Mouse (Mus musculus): ENCODE data around the gene Efcab11.
A peak's percentile ranks its signal among the peaks of the same experiment; 100 is the strongest.

Efcab11 gene

DNA sequence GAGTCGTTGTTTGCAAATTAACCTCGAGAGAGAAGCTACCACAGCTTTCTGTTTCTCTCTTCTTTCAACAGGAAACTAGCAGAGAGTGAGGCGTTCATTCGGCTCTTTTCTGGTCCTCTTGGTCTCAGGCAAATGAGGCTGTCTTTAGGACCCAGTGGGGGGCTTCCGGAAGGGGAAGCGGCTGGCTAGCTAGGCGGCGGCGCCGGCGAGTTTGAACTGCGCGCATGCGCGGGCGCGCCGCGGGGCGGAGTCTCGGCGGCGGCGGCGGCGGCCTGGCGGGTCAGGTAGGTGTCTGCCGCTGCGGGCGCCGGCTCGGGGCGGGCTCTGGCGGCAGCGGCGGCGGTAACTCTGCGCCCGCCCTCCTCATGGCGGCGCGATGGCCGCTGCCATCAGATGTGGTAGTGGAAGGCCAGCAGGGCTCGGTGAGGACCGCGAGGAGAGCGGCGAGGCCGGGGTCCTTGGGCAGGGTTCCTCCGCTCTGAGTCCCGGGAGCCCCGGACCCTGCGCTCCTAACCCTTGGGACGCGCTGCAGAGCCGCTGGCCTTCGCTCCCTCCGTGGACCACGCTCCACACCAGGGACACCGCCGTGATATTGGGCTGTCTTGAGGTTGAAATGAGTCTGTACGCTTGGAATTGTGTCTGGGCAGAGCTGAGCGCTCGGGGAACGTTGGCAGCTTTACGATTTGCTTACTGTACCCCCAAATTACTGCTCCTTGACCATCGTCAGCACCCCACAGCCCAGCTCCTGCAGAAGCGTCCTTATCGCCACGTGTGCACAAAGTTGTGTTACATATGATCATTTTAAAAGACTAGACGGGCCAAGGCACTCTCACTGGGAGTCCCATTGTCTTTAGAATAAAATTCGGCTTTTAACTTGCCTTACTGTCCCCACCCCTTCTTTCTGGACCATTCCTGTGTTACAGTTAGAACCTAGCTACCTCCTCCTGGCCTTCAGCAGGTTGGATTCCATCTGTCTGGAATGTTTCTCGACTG lies at the start of gene Efcab11, which contains the start of gene Tdp1:
Efcab11 (minus strand) TSS at position 171 of the 993 bp plus-strand sequence.
Tdp1 (plus strand) TSS at position 249 of the 993 bp plus-strand sequence.
- peak; percentile 91 for DNase-seq

DNA sequence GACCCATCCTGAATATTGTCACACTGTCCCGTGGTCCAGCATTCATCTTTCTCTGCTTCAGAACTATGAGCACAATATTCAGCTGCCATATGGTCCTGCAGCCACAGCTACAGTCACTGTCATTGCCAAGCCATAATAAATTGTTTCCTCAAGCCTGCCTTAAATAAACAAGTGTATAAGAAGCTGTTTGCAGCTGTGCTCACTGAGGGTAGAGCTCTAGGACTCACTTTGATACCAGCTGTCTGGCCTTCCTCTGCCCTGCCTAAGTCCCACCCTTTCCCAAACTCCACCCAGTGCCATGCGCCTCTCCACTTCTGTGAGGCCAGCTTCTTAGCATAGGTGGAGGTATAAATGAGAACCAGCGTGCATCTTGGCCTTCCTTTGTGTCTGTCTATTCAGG lies 49.4 kb upstream of the Efcab11 start:
- no peak for DNase-seq

DNA sequence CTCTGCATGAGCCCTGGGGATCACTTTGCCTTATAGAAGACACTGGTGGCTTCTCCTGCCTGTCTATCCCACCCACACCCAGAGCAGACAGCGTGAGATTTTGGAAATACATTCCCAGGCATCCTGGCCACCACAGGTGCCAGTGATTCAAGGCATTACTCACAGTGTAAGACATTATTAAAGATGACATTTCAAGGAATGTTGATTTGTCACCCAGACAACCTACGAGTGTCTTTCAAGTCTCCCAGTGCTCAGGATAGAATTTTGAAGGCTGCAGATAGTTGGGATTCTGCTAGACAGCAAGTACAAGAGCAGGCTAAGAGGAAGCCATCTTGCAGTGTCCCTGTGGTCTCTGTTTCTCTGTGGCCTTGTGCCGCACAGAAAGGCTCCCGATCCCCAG lies 48.0 kb upstream of the Efcab11 start:
- DNase-seq: no peak

DNA sequence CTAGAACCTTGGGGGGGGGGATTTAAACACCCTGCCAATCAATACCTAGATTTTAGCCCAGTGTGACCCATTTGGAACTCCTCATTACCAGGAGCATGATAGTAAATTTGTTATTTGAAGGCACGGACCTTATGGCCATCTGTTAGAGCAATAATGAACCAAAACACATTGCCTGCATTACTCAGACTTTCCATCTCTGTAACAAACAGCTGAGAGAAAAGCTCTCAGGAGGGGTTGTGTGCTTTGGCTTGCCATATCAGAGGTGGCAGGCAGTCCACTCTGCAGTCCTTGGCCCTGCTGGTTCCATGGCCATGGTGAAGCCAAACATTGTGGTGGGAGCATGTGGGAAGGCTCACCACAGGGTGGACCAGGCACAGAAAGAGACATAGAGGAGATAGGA lies 44.9 kb upstream of the Efcab11 start:
- DNase-seq: no peak

DNA sequence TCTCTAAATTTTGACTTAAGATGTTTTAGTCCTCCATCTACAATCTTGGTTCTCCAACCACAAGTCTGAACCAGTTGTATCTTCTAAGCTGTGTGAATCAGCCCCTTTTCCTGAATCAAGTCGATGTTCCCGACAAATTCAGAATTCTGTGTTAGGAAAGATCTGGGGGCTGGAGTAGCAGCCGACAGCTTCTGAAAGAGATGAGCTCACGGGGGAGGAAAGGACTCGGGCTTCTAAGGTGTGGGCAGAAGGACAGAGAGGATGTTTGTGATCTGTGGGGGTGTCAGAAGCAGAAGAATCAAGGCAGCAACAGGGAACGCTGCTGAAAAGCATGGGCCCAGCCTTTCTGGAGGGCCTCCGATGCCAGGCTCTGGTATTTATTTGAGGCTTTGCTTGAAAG lies 44.1 kb upstream of the Efcab11 start:
- peak; percentile 44 for DNase-seq

DNA sequence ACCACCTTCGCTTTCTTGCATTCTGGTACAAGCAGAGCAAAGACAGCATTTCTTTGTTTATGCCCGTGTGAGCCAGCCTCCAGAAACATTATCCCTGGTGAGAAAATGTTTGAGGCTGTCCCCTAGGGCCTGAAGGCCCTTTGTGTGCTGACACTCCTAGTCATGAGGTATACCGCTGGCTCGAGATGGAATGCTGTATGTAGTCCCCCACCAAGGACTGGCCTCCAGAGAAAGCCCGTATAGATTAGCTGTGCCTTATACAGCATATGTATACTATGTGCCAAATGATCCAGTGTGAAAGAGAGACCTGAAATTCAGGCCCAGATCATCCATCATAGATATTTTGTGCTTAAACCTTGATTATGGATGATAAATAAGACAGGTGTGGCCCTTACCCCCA lies 39.5 kb upstream of the Efcab11 start:
- no peak for DNase-seq

DNA sequence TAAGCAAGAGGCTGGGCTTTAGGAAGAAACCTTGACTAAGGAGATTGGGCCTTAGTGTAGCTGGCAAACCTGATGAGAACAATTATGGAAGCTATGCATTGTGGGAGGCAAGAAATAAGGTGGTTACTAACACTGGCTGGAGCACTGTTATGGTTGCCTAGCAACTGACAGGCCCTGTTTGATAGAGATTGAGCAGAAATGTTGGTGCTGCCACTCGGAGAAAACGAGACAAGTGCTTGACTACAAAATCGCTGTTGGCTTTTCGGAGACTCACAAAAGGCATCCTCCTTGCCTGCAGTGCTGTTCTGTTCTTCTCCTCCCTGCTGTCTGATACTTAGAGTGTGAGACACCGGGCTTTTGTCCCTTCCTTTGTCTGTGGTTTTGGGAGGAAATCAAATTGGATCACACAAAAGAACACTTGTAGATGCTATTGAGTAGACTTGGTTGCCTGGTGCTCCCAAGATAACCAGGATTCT lies 38.9 kb upstream of the Efcab11 start:
- DNase-seq: no peak

DNA sequence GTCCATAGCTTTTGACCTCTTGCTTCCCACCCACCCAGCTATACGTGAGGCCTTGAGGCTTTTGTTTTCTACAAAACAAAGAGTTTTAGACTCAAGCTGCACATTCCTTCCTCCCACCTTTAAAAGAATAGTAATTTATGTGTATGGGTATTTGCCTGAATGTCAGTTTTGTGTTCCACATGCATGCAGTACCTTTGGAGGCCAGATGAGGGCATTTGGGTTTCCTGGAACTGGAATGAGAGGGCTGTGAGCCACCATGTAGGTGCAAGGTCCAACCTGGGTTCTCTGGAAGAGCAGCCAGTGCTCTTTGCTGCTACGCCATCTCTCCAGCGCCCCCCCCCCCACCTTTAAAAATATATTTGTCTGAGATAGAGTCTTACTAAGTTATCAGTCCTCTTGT lies 36.8 kb upstream of the Efcab11 start:
- no peak for DNase-seq

DNA sequence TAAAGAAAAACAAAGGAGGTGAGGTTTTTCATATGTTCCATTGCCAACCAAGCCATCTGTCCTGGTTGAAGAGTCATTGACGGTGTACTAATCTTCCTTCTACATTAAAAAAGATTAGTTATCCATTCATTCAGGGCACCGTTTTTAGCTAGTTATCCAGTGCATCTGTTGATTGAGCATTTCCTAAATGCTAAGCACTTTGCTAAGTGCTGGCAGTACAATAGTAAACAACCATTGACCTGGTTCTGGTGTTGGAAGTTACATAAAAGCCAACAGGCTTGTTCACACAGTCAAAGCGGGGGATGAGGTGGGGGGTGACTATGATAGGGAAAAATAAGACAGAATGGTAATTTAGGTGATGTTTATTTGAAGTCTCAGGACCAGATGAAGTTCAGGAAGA lies 35.4 kb upstream of the Efcab11 start:
- DNase-seq: no peak

DNA sequence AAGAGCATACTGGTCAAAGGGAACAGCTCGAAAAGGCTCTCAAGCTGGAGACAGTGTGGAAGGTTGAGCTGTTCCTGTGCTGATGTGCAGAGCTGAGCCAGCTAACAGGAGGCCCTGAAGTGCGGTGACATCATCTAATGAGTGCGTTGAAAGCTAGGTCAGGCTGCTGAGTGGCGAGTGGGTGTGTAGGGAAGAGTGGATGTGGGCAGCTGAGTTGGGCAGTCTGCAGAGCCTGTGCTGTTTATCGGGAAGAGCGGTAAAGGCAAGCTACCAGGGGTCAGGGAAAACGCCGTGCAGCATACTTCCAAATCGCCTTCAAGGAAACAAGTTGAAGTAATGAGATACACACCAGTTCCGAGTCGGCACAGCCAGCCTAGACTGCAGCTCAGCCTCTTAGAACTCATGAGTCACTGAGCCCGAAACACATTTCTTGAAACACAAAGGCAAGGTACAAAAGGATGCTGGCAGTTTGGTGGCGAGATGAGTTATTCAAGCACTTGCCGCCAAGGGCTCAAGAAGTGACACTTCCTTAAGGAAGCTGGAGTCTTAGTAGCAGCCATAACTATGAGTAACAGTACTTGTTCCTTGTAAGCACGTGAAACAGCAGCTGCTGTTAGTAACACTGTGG lies 33.7 kb upstream of the Efcab11 start:
- DNase-seq: peak; percentile 46

DNA sequence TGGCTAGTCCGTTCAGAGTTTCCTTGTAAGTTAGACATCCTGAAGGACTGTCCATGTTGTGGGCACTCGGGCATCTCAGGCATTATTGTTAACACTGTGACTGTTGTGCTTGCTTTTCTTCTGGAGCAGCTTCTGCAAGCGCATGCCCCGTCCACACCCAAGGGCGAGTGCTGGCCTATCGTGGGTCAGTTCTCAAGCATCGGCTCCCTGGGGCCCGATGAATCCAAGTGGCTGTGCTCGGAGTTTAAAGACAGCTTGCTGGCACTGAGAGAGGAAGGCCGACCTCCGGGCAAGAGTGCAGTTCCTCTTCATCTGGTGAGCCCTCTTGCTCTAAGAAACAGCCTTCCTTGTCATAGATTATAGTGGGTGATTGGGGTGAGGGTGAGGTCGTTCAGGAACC lies 27.2 kb upstream of the Efcab11 start:
- no peak for DNase-seq

DNA sequence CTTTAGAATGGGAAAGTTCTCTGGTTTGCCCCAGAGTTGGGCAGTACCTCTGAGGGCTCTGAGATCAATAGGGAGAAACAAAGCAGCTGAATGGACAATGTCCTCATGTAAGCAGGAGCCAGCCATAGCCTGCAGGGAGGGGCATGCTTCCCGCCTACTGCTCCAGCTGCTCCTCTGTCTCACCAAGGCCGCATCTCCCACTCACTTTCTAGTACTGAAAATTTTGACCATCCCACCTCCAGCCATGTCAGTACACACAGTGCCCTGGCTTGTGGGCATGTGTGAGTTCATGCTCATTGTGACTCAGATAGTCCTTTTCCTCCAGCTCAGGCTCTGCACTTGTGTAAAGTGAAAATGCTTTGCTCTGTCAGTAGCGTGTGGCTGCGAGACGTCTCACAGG lies 20.3 kb upstream of the Efcab11 start:
- DNase-seq: no peak

DNA sequence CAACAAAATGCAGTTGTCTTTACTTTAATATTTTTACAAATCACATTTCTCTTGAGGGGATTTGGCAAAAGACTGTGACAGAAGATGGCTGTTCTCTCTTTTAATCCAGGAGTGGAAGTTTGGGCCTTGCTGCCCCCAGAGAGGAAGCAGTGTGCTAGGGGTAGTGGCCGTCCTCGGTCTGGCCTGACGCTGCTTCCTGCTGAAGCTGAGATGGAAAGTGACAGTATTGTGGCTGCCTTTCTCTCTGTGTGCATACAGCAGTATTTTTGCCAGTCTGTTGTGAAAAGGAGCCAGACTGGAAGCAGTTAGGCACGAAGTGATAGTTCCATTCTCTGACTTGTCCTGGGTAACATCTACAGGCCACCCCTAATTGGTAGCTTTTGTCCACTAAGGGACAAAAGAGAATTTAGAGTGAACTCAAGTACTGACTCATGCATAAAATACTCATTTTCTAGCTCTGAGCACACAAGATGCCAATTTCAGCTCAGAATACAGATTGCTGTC lies 18.7 kb upstream of the Efcab11 start:
- no peak for DNase-seq

DNA sequence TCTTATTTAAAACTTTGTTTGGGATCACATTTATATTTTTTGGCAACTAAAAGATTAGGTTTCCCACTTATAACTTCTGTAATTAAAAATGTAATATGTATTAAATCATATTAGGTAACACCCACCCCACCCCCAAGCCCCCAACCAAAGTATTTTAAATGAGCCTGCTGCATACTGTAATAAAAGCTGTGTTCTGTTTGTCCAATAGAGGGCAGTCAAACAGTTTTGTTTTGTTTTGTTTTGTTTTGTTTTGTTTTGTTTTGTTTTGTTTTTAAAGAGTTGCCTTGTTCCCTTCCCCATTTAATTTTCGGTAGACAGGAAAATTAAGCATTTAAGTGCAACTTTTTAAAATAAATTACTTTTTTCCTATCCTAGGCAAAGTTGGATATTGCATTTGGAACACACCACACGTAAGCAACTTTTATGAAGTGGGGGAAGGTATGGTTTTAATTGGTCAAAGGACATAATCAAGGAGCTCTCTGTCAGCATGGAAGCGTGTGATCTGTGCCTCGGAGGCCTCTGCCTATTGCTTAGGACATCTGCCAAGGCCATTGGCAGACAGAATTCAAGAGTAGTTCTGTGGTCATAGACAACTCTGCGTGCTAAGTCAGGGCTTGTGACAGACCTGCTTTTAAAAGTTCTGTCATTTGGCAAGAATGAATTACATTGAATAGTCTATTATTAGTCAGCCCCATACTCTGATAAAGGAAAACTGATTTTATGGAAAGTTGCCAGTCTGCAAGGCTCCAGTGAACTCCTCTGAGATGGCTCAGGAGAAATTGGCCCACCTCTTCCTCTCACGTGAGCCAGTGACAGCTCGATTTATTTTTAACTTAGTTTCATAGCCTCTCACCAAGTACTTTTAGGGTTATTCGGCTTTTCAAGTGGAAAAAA lies 18.0 kb upstream of the Efcab11 start:
- DNase-seq: no peak

DNA sequence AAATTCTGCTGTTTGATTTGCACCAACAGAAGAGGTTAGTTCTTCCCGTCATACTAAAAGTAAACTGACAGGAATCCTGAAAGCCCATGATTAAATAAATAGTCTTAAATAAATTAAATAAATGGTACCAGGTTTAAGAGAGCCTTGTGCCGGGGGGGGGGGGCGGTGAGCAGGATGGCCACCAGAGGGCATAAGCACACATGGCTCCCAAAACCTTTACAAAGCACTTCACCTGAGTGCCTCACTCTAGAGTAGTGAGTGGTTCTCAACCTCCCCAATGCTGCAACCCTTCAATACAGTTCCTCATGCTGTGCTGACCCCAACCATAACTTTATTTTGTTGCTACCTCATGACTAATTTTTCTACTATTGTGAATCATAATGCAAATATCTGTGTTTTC lies 15.8 kb upstream of the Efcab11 start:
- no peak for DNase-seq

DNA sequence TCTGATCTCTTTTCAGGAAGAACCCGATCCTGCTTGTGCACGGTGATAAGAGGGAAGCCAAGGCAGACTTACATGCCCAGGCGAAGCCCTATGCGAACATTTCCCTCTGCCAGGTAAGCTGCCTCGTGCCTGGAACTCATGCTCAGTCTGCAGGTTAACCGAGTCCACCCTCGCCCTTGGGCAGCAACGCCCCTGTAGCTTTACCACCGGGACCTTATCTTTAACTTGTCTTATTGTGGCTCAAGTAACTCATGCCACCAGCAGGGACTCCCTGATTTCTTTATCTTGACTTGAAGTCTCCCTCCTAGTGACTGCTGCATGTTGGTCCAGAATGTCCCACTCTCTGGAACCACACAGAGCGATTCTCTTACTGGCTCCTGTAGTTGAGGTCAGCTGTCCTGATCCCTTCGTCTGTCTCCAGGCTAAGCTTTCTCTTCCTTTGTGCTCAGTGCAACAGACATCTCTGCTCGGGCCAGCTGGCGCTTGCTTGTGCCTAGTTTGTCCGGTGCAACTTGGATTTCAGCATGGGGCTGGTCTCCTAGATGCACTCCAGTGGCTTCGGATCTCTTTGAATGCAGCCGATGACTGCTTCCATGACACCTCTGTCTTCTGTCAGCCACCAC lies 14.1 kb upstream of the Efcab11 start:
- DNase-seq: no peak

DNA sequence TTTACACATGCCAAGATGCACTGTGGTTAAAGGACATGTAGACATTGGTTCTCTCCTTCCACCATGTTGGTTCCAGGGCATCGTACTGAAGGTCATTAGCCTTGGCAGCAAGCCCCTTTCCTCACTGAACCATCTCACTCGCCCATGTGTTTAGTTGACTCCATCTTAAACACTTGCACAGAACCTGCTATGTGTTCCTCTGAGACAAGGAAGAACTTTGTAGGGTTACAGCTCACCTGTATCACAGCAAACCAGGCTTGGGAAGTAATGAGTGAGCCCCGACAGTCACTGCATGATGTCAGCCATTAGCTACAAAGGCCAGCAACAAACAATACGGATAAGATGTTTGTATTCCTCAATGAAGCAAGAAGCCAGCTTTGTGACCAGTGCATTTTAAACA lies 13.6 kb upstream of the Efcab11 start:
- DNase-seq: no peak

DNA sequence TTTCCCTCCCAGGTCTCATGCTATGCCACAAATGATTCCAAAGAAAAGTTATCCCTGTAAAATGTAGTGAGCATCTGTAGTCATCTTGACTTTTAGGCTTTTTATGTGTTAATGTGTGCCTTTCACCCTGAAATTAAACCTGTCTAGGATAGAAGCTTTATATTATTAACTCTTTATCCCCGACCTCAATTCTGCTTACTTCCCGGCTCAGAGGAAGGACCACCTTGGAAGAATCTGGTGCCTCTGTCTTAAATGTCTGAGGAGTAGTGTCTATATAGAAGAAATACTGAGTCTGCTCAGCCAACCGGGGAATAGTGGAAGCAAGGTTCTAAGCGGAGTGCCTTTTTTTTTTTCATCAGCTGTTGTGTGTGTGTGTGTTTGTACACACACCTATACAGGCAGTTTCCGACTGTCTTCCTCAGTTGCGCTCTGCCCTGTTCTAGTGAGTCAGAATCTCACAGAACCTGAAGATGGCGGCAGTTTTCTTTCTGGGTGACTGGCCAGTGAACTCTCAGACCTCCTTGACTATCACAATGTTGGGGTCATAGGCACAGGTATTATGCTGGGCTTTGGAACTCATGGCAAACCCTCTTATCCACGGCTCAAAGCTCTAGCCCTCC lies 1.2 kb upstream of the Efcab11 start:
- DNase-seq: no peak

DNA sequence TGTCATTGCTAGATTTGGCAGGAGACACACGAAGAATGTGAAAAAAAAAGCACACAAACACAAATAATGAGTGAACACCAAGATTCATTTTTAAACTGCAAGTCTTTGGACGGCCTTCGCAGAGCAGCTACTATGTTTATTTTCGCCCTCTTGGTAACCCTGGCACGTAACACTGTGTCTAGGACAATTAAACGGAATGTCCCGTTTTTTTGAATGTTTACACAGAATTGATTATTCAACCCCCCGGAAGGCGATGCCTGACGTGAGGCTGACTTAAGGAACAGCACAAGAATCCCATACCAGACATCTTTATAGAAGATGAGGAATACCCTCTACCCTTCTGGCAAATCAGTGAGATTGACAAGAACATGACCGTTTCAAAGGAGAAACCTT lies 530 bp downstream of the Efcab11 start:
- DNase-seq: no peak

DNA sequence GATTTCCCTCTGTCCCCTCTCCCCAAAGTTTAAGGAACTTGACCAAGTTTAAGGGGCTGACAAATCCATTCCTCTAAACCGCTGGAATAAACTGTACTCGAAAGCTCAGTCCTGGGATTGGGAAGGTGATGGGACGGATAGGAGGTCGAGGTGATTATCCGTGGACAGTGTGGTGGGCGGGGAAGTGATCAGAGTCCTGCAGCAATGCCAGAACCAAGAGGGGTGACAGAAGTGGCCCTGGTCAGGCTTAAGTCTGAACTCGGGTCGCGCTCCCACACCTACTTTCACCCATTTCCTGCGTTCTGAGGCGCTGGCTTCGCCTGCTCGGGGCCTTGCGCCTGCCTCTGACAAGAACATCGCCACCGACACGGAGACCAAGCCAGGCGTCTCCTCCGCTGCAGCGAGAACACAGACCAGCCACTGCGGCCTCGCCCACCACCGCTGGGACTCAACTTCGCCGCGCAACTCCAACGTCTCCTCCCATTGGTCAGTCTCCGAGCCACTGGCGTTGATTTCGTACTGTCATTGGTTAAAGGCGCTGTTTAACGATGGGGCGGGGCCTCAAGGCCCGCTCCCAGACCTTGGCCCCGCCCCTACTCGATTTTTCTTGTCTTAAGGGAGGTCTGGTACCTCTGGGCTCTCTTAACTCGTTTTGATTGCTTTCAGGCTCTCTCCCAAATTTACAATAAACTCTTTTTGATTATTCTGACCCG lies 1.1 kb downstream of the Efcab11 start:
- DNase-seq: peak; percentile 83

DNA sequence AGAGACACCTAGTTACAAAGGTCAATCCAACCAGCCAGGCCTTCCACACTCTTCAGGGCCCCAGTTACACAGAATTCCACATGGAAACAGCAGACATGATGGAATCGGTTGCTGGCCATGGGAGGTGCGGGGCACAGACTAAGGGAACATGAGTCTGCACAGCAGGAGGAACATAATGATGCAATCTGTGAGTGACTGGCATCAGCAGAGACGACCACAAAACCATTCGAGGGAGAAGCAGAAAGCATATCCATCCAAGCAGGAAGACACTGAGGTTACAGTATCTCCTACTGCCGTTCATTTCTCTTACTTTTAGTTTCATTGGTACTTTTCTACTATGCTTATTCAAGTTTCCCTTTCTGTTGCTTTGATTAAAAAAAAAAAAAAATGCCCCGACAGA lies 9.6 kb downstream of the Efcab11 start:
- no peak for DNase-seq
